Mouse (Mus musculus): ENCODE data around the gene Plekha1. TPM values are rescaled to one million over a fixed set of nuclear protein-coding genes. Genes with fewer than 3 reads are reported as not detected.
A peak's percentile ranks its signal among the peaks of the same experiment; 100 is the strongest.

Gene Plekha1
- polyA plus RNA-seq, 1 experiment from 2014 or later, result 39.5 TPM

DNA sequence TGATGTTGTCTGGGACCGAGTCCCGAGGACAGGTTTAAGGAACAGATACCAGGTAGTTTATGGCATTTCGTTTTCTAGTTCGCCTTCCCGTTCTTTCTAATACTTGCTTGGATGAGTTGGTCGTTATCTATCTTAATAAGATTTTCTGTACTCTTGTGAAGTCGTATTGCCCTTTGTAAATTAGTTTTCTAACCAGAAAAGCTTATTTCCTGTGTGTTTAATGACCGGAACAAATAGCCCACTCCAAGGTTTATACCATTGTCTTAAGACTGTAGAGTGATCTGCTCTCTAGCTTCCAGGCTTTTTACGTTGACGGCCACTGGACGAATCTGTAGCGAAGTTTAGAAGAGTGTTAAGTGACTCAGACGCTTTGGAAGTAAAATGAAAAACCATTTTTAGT is 1.1 kb downstream of the Plekha1 start:
- DNase-seq (ENCODE audit: low spot score), result no peak
- Histone ChIP-seq H3K9me3 (no peaks in the 10 kb centered on the region), H3K36me3 (no peaks in the 10 kb centered on the region), H3K4me1 (replicated peaks) (peaks cover 27% of the 10 kb centered on the region), H3K27me3 (ENCODE audit: insufficient read depth, poor library complexity, severe bottlenecking) (peaks cover 26% of the 10 kb centered on the region), H3K27ac (peak overlapping the region; percentile 95), H3K4me3 (peak overlapping the region; percentile 77)
- 2% methylated on average over 13 of the region's 13 CpGs for WGBS

DNA sequence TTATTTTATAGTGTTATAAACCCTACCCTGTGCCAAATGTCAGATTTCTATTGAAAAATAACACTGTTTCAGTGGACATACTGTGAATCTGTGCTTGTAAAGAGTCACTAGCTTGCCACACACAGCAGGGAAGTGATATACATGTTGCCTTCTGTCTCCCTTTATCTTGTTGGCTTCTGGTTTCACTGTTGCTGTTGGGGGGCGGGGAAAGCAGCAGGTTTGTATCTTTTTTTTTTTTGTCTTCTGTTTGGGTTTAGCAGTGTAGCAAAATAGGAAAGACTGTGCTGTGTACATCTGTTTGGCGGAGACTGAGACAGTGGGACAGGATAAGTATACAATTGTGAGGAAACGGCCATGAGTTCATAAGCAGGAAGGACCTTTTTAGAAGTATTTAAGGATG is 1.7 kb downstream of the Plekha1 start:
- H3K27me3 ChIP-seq (ENCODE audit: insufficient read depth, poor library complexity, severe bottlenecking), result peaks cover 20% of the 10 kb centered on the region
- H3K9me3 ChIP-seq, result no peaks in the 10 kb centered on the region
- no peak for DNase-seq (ENCODE audit: low spot score)
- no peak overlapping the region for H3K27ac ChIP-seq
- H3K4me3 ChIP-seq, result peak overlapping the region; percentile 77
- H3K36me3 ChIP-seq, result peaks cover 1% of the 10 kb centered on the region; the same call in 1 of the 2 replicates
- 59% methylated on average over 3 of the region's 3 CpGs for WGBS
- peaks cover 23% of the 10 kb centered on the region for H3K4me1 ChIP-seq (replicated peaks)

DNA sequence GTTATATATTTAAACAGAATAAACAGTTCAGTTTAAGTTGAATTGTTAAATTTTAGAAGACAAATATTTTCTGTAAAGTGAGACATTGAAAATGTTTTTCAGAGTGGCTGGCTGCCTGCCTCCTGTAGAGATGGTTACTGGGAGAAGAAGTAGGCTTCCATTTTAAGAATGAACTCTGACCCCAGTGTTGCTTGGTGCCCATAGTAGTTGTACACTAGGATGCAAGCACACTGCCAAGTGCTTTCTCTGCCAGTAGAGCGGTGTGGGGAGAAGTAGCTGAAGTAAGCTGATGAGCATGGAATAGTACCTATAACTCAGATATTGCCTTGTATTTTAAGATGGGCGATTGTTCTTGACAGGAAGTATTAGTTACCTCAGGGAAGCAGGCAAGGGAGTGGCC is 18.6 kb downstream of the Plekha1 start:
- no peaks in the 10 kb centered on the region for H3K9me3 ChIP-seq
- H3K36me3 ChIP-seq, result peaks cover 44% of the 10 kb centered on the region
- 96% methylated on average over 2 of the region's 2 CpGs for WGBS
- no peak overlapping the region for H3K4me3 ChIP-seq
- no peaks in the 10 kb centered on the region for H3K27me3 ChIP-seq (ENCODE audit: insufficient read depth, poor library complexity, severe bottlenecking)
- H3K27ac ChIP-seq, result no peak overlapping the region
- no peak for DNase-seq (ENCODE audit: low spot score)
- H3K4me1 ChIP-seq (replicated peaks), result peaks cover 7% of the 10 kb centered on the region; the same call in 1 of the 2 replicates

DNA sequence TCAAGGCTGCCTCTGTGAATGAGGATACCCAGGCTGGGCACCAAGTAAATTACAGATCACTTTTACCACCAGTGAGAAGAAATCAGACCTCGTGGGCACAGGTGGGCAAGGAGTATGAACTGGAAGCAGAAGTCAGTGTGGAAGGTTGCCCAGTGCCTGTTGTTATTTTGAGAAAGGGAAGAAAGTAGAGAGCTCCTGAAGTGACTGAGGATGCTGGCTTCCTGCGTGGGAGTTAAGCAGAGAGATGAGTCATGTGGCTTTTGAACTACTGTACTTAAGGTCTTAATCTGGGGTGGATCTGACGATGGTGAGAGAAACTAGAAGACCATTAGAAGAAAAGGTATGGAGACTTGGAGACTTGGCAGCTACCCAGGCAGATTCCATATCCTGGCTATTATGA is 20.7 kb downstream of the Plekha1 start:
- no peak for DNase-seq (ENCODE audit: low spot score)
- Histone ChIP-seq H3K27me3 (ENCODE audit: insufficient read depth, poor library complexity, severe bottlenecking) (no peaks in the 10 kb centered on the region), H3K4me1 (replicated peaks) (peaks cover 7% of the 10 kb centered on the region; the same call in 1 of the 2 replicates), H3K4me3 (no peak overlapping the region), H3K9me3 (no peaks in the 10 kb centered on the region), H3K36me3 (peaks cover 37% of the 10 kb centered on the region), H3K27ac (no peak overlapping the region)
- 79% methylated on average over 3 of the region's 3 CpGs for WGBS

DNA sequence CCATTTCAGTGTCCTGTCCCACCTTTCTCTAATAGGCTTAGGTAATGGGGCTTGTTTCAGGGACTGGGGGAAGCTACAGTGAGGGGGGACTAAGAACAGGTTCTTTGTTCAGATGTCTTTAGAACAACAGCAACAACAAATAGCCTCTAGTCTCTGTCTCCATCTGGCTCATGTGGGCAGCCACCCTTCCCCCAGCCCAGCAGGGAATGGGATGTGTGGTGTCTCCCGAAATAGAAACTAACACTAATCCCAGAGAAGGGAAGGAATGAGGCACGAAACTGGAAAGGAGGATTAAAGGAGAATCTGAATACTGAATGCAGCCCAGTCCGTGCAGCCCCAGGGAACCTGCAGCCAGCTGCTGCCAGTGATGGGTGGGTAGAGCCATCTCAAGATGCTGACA is 22.4 kb downstream of the Plekha1 start:
- no peak overlapping the region for H3K4me3 ChIP-seq
- H3K4me1 ChIP-seq (replicated peaks), result peaks cover 7% of the 10 kb centered on the region; the same call in 1 of the 2 replicates
- H3K27ac ChIP-seq, result 0 out of 2 replicates have a peak overlapping the region, but pooled peaks have one; percentile 8
- H3K27me3 ChIP-seq (ENCODE audit: insufficient read depth, poor library complexity, severe bottlenecking), result no peaks in the 10 kb centered on the region
- DNase-seq (ENCODE audit: low spot score), result no peak
- H3K36me3 ChIP-seq, result peaks cover 45% of the 10 kb centered on the region
- WGBS, result 16% methylated on average over 3 of the region's 3 CpGs
- H3K9me3 ChIP-seq, result no peaks in the 10 kb centered on the region

DNA sequence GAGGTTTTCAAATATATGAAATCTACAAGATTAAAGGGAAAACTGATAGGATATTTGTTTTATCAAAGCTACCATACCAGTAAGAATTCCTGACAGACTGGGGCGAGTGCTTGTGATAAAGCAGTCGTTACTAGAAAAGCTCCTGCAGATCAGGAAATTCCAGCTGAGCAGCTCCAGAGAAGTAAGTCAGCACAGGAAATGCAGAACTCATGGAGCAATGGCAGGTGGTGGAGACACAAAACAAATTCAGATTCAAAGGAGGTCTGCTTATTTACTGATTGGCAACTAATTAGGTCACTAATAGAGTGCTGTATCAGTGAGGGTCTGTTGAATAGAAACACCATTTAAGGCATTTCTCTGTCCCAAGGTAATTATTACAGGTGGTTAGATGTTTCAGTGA is 25.3 kb downstream of the Plekha1 start:
- no peaks in the 10 kb centered on the region for H3K9me3 ChIP-seq
- H3K36me3 ChIP-seq, result peaks cover 46% of the 10 kb centered on the region
- peaks cover 7% of the 10 kb centered on the region; the same call in 1 of the 2 replicates for H3K4me1 ChIP-seq (replicated peaks)
- WGBS, result 39% methylated on average over 2 of the region's 2 CpGs
- H3K27ac ChIP-seq, result no peak overlapping the region
- no peak for DNase-seq (ENCODE audit: low spot score)
- H3K4me3 ChIP-seq, result no peak overlapping the region
- H3K27me3 ChIP-seq (ENCODE audit: insufficient read depth, poor library complexity, severe bottlenecking), result no peaks in the 10 kb centered on the region

DNA sequence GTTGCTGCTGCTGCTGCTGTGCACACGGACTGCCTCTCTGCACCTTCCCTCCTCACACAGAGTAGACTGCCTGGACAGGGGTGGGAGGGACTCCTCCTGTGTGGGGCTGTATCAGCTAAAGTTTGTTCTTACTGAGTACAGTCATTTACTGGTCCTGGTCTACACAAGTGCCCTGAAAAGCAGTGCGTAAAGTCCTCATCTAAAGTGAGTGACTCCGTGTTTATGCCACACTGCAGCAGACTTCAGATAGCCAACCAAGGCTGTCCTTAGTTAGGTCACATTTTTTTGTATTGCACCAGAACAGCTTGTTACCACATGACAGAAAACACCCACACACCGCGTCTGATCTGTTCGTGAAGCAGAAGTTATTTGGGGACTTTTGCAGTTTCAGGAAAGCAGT is 27.4 kb downstream of the Plekha1 start:
- Histone ChIP-seq H3K27me3 (ENCODE audit: insufficient read depth, poor library complexity, severe bottlenecking) (no peaks in the 10 kb centered on the region), H3K27ac (no peak overlapping the region), H3K4me1 (replicated peaks) (peaks cover 2% of the 10 kb centered on the region; the same call in 1 of the 2 replicates), H3K36me3 (peaks cover 56% of the 10 kb centered on the region), H3K4me3 (no peak overlapping the region), H3K9me3 (no peaks in the 10 kb centered on the region)
- no peak for DNase-seq (ENCODE audit: low spot score)
- 88% methylated on average over 6 of the region's 6 CpGs for WGBS

DNA sequence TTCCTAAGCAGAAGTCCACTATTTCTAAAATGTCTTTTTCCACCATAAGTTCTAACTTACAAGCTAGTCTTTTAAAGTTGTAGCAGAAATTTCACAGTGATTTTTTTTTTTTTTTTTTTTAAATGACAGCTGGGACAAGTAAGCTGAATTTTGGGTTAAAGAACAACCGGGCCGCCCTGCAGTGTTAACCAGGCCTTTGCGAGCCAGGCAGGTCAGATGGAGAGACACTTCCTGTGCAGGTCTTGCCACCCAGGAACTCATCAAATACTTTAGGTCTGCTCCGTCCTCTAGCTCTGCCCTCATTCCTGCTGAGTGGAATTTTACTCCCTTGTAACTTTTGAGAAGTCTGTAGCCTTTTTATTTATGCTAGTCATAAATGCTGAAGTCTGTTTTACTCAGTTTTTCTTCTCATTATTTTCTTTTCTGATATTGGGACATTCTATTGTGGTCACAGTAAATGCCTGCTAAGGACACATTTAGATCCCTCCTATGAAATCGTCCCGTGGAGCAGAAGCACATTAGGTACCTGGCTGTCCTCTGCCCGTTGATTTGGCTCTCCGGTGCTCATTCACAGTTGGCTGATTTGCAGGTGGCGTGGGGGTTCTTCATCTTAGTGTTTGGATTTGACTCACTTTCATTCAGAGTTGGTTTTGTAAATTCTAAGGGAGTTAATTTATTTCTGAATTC is 29.5 kb downstream of the Plekha1 start:
- Histone ChIP-seq H3K4me3 (no peak overlapping the region), H3K27me3 (ENCODE audit: insufficient read depth, poor library complexity, severe bottlenecking) (no peaks in the 10 kb centered on the region), H3K27ac (no peak overlapping the region), H3K4me1 (replicated peaks) (no peaks in the 10 kb centered on the region), H3K36me3 (peaks cover 66% of the 10 kb centered on the region), H3K9me3 (no peaks in the 10 kb centered on the region)
- 85% methylated on average over 9 of the region's 9 CpGs for WGBS
- DNase-seq (ENCODE audit: low spot score), result no peak

DNA sequence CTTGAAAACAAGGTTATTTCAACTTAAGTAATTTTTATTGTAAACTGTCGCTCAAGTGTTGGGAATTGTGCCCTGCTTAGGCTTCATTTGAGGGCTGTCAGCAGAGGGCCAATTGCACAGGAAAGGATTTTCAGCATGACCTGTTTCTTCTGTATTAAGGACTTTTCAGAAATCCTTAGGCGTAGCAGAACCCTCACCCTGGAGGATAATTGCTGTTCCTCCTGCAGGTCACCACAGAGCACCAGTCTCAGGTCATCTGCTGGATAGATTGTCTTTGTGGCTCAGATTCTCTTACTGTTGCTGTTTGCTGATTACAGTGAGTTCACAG is 30.0 kb downstream of the Plekha1 start:
- H3K36me3 ChIP-seq, result peaks cover 68% of the 10 kb centered on the region
- no peaks in the 10 kb centered on the region for H3K9me3 ChIP-seq
- H3K27ac ChIP-seq, result no peak overlapping the region
- 86% methylated on average over 2 of the region's 2 CpGs for WGBS
- H3K4me3 ChIP-seq, result no peak overlapping the region
- no peak for DNase-seq (ENCODE audit: low spot score)
- H3K4me1 ChIP-seq (replicated peaks), result no peaks in the 10 kb centered on the region
- H3K27me3 ChIP-seq (ENCODE audit: insufficient read depth, poor library complexity, severe bottlenecking), result no peaks in the 10 kb centered on the region

DNA sequence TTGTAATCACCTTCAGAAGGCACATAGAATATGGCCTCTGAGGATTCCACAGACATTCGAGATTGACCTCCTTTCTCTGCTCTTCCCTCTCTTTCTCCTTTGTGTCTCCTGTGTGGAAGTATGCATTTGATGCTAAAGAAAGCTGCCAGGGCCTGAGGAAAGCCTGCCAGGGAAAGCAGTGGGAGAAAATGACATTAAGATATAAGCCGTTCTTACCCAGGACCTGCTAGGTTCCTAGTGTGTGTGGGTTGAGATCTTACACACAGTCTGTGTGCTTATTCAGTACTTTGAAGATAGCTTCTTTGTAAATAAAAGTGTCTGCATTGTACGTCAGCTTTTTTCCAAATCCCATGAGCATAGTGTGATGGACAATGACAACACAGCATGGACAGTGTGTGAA is 30.5 kb downstream of the Plekha1 start:
- H3K4me3 ChIP-seq, result no peak overlapping the region
- 87% methylated on average over 3 of the region's 3 CpGs for WGBS
- H3K27me3 ChIP-seq (ENCODE audit: insufficient read depth, poor library complexity, severe bottlenecking), result no peaks in the 10 kb centered on the region
- peaks cover 69% of the 10 kb centered on the region for H3K36me3 ChIP-seq
- DNase-seq (ENCODE audit: low spot score), result no peak
- no peak overlapping the region for H3K27ac ChIP-seq
- no peaks in the 10 kb centered on the region for H3K9me3 ChIP-seq
- H3K4me1 ChIP-seq (replicated peaks), result no peaks in the 10 kb centered on the region

DNA sequence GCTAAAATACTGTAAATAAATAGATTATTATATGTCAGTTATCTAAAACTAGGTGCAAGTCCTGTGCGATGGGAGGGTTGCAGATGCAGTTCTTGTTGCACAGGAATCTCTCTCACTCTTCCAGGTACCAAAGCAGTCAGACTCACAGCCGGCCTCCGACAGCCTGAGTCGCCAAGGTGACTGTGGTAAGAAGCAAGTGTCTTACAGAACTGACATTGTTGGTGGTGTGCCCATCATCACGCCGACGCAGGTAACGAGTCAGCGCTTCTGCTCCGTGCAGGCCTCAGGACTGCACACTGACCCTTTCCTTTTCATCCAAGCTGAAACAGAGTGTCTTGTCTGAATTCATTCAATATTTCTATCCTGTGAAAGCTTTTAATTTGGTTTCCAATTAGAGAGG is 31.6 kb downstream of the Plekha1 start:
- Histone ChIP-seq H3K27me3 (ENCODE audit: insufficient read depth, poor library complexity, severe bottlenecking) (no peaks in the 10 kb centered on the region), H3K36me3 (peaks cover 68% of the 10 kb centered on the region)

DNA sequence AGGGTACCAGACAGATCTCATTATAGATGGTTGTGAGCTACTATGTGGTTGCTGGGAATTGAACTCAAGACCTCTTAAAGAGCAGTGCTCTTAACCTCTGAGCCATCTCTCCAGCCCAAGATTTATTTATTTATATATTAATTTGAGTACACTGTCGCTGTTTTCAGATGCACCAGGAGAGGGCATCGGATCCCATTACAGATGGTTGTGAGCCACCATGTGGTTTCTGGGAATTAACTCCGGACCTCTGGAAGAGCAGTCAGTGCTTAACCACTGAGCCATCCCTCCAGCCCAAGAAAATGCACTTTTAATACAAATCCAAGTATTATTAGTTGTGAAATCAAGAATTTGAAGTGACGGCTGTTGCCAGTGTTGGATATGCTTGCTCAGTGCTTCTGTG is 32.8 kb downstream of the Plekha1 start:
- Histone ChIP-seq H3K9me3 (no peaks in the 10 kb centered on the region), H3K27ac (no peak overlapping the region), H3K4me1 (replicated peaks) (no peaks in the 10 kb centered on the region), H3K27me3 (ENCODE audit: insufficient read depth, poor library complexity, severe bottlenecking) (no peaks in the 10 kb centered on the region), H3K36me3 (peaks cover 66% of the 10 kb centered on the region), H3K4me3 (no peak overlapping the region)
- DNase-seq (ENCODE audit: low spot score), result peak; percentile 23
- WGBS, result 80% methylated on average over 4 of the region's 4 CpGs

More for the DNA sequence above, 31.6 kb downstream of the Plekha1 start:
- WGBS, result 94% methylated on average over 10 of the region's 10 CpGs
- Histone ChIP-seq H3K9me3 (no peaks in the 10 kb centered on the region), H3K4me1 (replicated peaks) (no peaks in the 10 kb centered on the region), H3K27ac (no peak overlapping the region), H3K4me3 (no peak overlapping the region)
- DNase-seq (ENCODE audit: low spot score), result no peak

DNA sequence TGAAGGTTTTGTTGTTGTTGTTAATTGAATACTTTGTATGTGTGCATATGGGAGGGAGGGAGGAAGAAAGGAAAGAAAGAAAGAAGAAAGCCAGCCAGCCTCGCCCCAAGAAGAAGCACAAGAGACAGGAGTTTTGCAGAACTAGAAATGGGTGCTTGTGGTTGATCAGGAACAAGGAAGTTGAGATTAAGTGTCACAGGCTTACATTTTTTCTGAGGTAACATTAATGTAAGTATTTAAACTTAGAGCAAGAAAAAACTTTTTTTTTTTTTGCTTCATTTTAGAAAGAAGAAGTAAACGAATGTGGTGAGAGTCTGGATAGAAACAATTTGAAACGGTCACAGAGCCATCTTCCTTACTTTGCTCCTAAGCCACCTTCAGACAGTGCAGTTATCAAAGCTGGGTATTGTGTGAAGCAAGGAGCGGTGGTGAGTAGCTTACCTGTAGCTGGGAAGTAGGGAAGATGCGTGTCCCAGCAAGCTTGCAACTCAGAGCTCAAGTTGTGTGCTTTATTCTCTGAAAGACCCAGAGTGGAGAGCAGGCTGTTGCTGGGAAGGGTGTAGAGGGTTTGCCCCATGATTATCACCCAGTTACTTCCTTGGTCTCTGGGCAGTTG is 34.8 kb downstream of the Plekha1 start:
- peaks cover 75% of the 10 kb centered on the region for H3K36me3 ChIP-seq
- 94% methylated on average over 5 of the region's 5 CpGs for WGBS

More for the DNA sequence above, 34.8 kb downstream of the Plekha1 start:
- Histone ChIP-seq H3K9me3 (no peaks in the 10 kb centered on the region), H3K27ac (no peak overlapping the region), H3K4me3 (no peak overlapping the region), H3K27me3 (ENCODE audit: insufficient read depth, poor library complexity, severe bottlenecking) (no peaks in the 10 kb centered on the region), H3K4me1 (replicated peaks) (no peaks in the 10 kb centered on the region)
- DNase-seq (ENCODE audit: low spot score), result no peak

All from hindbrain, embryonic 10.5 days (tissue).